Mouse (Mus musculus) testis, adult 2 months (tissue): Measurements from ENCODE around the gene Cdk10.

Experiments used
- CTCF ChIP-seq: fragments of 200-500 bp; IDR thresholded peaks from 2 replicates; pipeline ENCODE4 v1.5.1; 2012; ENCODE audit warnings: low read depth, mild to moderate bottlenecking, inconsistent platforms, low read length, moderate library complexity; ENCODE audit not compliant: control insufficient read depth, insufficient read depth, insufficient replicate concordance
- POLR2A ChIP-seq: fragments of 200-500 bp; IDR thresholded peaks from 2 replicates; pipeline ENCODE4 v1.6.1; 2012; ENCODE audit warnings: low read depth, mild to moderate bottlenecking, inconsistent platforms, low read length, moderate library complexity; ENCODE audit not compliant: control insufficient read depth

- TF ChIP-seq CTCF (no peak), POLR2A (no peak)
Observed at GRCm38 (mm10) chr8:123257114-123257513, 32.5 kb downstream of the Cdk10 start.
